Mouse (Mus musculus) frontal cortex, postnatal 36 days (tissue): ENCODE data around the gene Rnf213.
"Not testable (repeated sequence)": the region's sequence is repeated elsewhere in the genome, so short reads cannot be mapped to it uniquely, and the experiment has no call there.

Experiments used
- DNase-seq, 2 experiments: peaks; one replicate each; pipeline ENCODE4 v3.0.0; 2022; ENCODE audit warnings: low spot score in 2 of 2

Rnf213 gene

GRCm38 (mm10) chr11:119392800-119393482 lies at the start of gene Rnf213:
Rnf213 (plus strand) TSS chr11:119393100.
- peak; percentile 8 to 21 for DNase-seq

- no peak for DNase-seq
Measured at GRCm38 (mm10) chr11:119344178-119344577, 48.7 kb upstream of the Rnf213 start.

- no peak for DNase-seq
Measured at GRCm38 (mm10) chr11:119344865-119345264, 48.0 kb upstream of the Rnf213 start.

- DNase-seq = no peak
Measured at GRCm38 (mm10) chr11:119347125-119347524, 45.8 kb upstream of the Rnf213 start.

GRCm38 (mm10) chr11:119352113-119352512 lies 40.8 kb upstream of the Rnf213 start:
- DNase-seq = no peak

GRCm38 (mm10) chr11:119353946-119354345 lies 39.0 kb upstream of the Rnf213 start:
- DNase-seq = no peak

GRCm38 (mm10) chr11:119354798-119355442 lies 38.0 kb upstream of the Rnf213 start:
- DNase-seq = peak in 1 of 2 experiments; percentile 6

- peak; percentile 58 to 72 for DNase-seq
Measured at GRCm38 (mm10) chr11:119355443-119356385, 37.2 kb upstream of the Rnf213 start, which contains the start of the genes Sgsh and Slc26a11. Sgsh (minus strand) TSS chr11:119355536. Slc26a11 (plus strand) TSS chr11:119355557.

GRCm38 (mm10) chr11:119359089-119359488 lies 33.8 kb upstream of the Rnf213 start:
- DNase-seq = no peak

GRCm38 (mm10) chr11:119362769-119363533 lies 29.9 kb upstream of the Rnf213 start:
- DNase-seq = no peak

- peak; percentile 56 to 65 for DNase-seq
Measured at GRCm38 (mm10) chr11:119363534-119364145, 29.3 kb upstream of the Rnf213 start.

- no peak for DNase-seq
Measured at GRCm38 (mm10) chr11:119375425-119375824, 17.5 kb upstream of the Rnf213 start.

- no peak for DNase-seq
Measured at GRCm38 (mm10) chr11:119377326-119377725, 15.6 kb upstream of the Rnf213 start.

GRCm38 (mm10) chr11:119378551-119378950 lies 14.3 kb upstream of the Rnf213 start:
- DNase-seq = no peak

GRCm38 (mm10) chr11:119381631-119382337 lies 11.1 kb upstream of the Rnf213 start:
- no peak for DNase-seq

- DNase-seq = no peak
Measured at GRCm38 (mm10) chr11:119382338-119382850, 10.5 kb upstream of the Rnf213 start.

GRCm38 (mm10) chr11:119384904-119385303 lies 8.0 kb upstream of the Rnf213 start:
- no peak for DNase-seq

- DNase-seq = no peak
Measured at GRCm38 (mm10) chr11:119386306-119386705, 6.6 kb upstream of the Rnf213 start.

GRCm38 (mm10) chr11:119387273-119387672 lies 5.6 kb upstream of the Rnf213 start:
- not testable (repeated sequence) for DNase-seq

GRCm38 (mm10) chr11:119389851-119390270 lies 3.0 kb upstream of the Rnf213 start:
- DNase-seq = peak; percentile 33 to 52
